Comparison of ENCODE assay signal across 25 mouse cellular contexts in the genomic region with DNA sequence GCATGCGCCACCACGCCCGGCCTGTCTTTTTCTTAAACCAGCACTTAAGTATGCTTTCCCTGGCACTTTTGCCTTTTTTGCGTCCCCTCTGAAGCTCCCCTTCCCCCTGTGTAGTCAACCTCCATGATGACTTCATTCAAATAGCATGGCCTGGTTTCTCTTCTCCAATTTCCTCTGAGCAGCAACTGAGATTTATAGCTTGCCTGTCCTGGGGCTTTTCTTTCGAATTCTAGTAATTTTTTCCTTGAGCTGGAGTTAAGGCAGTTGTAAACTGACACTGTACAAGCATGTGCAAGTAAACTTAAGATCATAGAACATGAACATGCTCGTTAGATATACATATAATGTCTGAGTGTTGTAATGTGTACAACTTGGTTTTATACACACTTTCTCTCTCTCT. TPM values are rescaled to one million over a fixed set of nuclear protein-coding genes. Genes with fewer than 3 reads are reported as not detected.
DNase-seq lines count a peak whose midpoint lies in the region; ATAC-seq and TF ChIP-seq lines count a peak whose summit lies in the region.
"Had no signal": no experiment of that assay in that cellular context is flagged by ENCODE, and none has a peak within 500 bp of the region (broad histone marks: within the 10 kb centered on the region; RNA-seq: fewer than 3 reads in every experiment).

No protein-coding gene starts in this region.

- intact Hi-C loops in heart, postnatal 25 days (cut with DNase I): loop anchor here (5.0 kb wide), 1 partner anchor 295 kb away; no protein-coding TSS in a partner anchor
- intact Hi-C loops in gastrocnemius, adult 2 months (cut with DNase I): no loop called here

- no peaks in the 10 kb centered on the region for H3K27me3 ChIP-seq in kidney, postnatal 0 days (ENCODE audit: insufficient read depth, low read length)
- H3K27me3 ChIP-seq: embryonic facial prominence, embryonic 13.5 days; embryonic facial prominence, embryonic 15.5 days; forebrain, embryonic 12.5 days; forebrain, embryonic 15.5 days had no signal

- H3K4me1 ChIP-seq in kidney, postnatal 0 days (replicated peaks; ENCODE audit: insufficient read depth, low read length): no peaks in the 10 kb centered on the region
- peaks cover 6% of the 10 kb centered on the region for H3K4me1 ChIP-seq in brown adipose tissue, adult 24 weeks (ENCODE audit: control insufficient read depth, insufficient read depth, insufficient read length, low read length)
- H3K4me1 ChIP-seq: embryonic facial prominence, embryonic 13.5 days; embryonic facial prominence, embryonic 15.5 days; forebrain, embryonic 10.5 days; forebrain, embryonic 12.5 days; forebrain, embryonic 15.5 days had no signal

- H3K36me3 ChIP-seq in kidney, postnatal 0 days (ENCODE audit: insufficient read depth, low read length): no peaks in the 10 kb centered on the region
- H3K36me3 ChIP-seq: embryonic facial prominence, embryonic 13.5 days; embryonic facial prominence, embryonic 15.5 days; forebrain, embryonic 10.5 days; forebrain, embryonic 12.5 days; forebrain, embryonic 15.5 days; G1E had no signal

- no peak overlapping the region for H3K4me2 ChIP-seq in kidney, postnatal 0 days (ENCODE audit: low read length)
- H3K4me2 ChIP-seq: embryonic facial prominence, embryonic 13.5 days; embryonic facial prominence, embryonic 15.5 days; forebrain, embryonic 12.5 days; forebrain, embryonic 15.5 days had no signal

- H3K9me3 ChIP-seq in kidney, postnatal 0 days (replicated peaks; ENCODE audit: low read length): no peaks in the 10 kb centered on the region
- H3K9me3 ChIP-seq: embryonic facial prominence, embryonic 13.5 days; embryonic facial prominence, embryonic 15.5 days; forebrain, embryonic 10.5 days; forebrain, embryonic 12.5 days; forebrain, embryonic 15.5 days; G1E had no signal

- no peak overlapping the region for H3K27ac ChIP-seq in kidney, postnatal 0 days
- H3K27ac ChIP-seq in brown adipose tissue, adult 24 weeks (replicated peaks; ENCODE audit: low read depth, low read length): 0 out of 2 replicates have a peak overlapping the region, but pooled peaks have one; percentile 34
- H3K27ac ChIP-seq in gastrocnemius, adult 2 months: no peak overlapping the region
- H3K27ac ChIP-seq: embryonic facial prominence, embryonic 13.5 days; embryonic facial prominence, embryonic 15.5 days; forebrain, embryonic 10.5 days; forebrain, embryonic 12.5 days; forebrain, embryonic 15.5 days had no signal

- no peak overlapping the region for H3K4me3 ChIP-seq in kidney, postnatal 0 days (replicated peaks; ENCODE audit: low read depth, low read length)
- no peak overlapping the region for H3K4me3 ChIP-seq in brown adipose tissue, adult 24 weeks (ENCODE audit: insufficient read depth, low read depth, low read length)
- no peak overlapping the region for H3K4me3 ChIP-seq in gastrocnemius, adult 2 months
- H3K4me3 ChIP-seq: embryonic facial prominence, embryonic 13.5 days; embryonic facial prominence, embryonic 15.5 days; erythroblast, embryonic 14.5 days; forebrain, embryonic 10.5 days; forebrain, embryonic 12.5 days; forebrain, embryonic 15.5 days had no signal

- peak; percentile 67 for DNase-seq in kidney, postnatal 0 days (ENCODE audit: low spot score)
- DNase-seq in kidney, adult 8-10 months: no peak
- DNase-seq in NIH3T3 (ENCODE audit: low read depth): peak; percentile 16
- no peak for DNase-seq in heart, postnatal 25 days (ENCODE audit: low spot score)
- DNase-seq in gastrocnemius, adult 2 months: no peak
- DNase-seq in ovary, postnatal 36 days (ENCODE audit: low spot score): no peak
- DNase-seq: adrenal gland, adult 8-10 months; adrenal gland, postnatal 36 days; cerebellum, adult 11 months; cerebellum, adult 18-20 months; cerebellum, adult 8-10 months; cerebellum, adult 9-11 months; cerebellum, postnatal 36 days; forebrain, postnatal 0 days had no signal

- ATAC-seq in kidney, postnatal 0 days (replicated peaks; ENCODE audit: low FRiP score, low read depth): no peak
- ATAC-seq: activated CD4-positive, CD25-positive, alpha-beta regulatory T cell, adult 4 months; forebrain, postnatal 0 days had no signal

- WGBS in kidney, postnatal 0 days: 59% methylated on average over 6 of the region's 6 CpGs

- TF ChIP-seq CTCF in kidney, postnatal 0 days (IDR thresholded peaks at IDR 0.05; ENCODE audit: low read depth): no peak
- no peak for TF ChIP-seq CTCF in gastrocnemius, adult 2 months (IDR thresholded peaks at IDR 0.05)

- H3K9ac ChIP-seq in kidney, postnatal 0 days (ENCODE audit: low read depth, low read length): no peak overlapping the region
- H3K9ac ChIP-seq: embryonic facial prominence, embryonic 13.5 days; embryonic facial prominence, embryonic 15.5 days; forebrain, embryonic 12.5 days; forebrain, embryonic 15.5 days; forebrain, postnatal 0 days had no signal

RNA-seq across cellular contexts. Expression of gene Oscar, which starts 8.6 kb away (rescaled TPM):
- polyA plus RNA-seq in kidney, postnatal 0 days (2015; fragmentation: Nextera tagmentation; extraction: Ambion mirVana): 0.14 TPM in 1 of 2 replicates, not detected in the other
- not detected in 2 replicates for polyA plus RNA-seq in brown adipose tissue, adult 24 weeks (2012; ENCODE audit: insufficient read depth, insufficient read length, missing spikeins)
- total RNA-seq in heart, postnatal 25 days (2021): under 1 TPM; 0.13 to 0.20 TPM
- total RNA-seq in gastrocnemius, adult 2 months (2021): not detected
- total RNA-seq: adrenal gland, postnatal 14 days; adrenal gland, postnatal 36 days; common myeloid progenitor, adult 5-6 weeks had no signal
- polyA plus RNA-seq: activated CD4-positive, CD25-positive, alpha-beta regulatory T cell, adult 4 months; erythroblast, embryonic 14.5 days; forebrain, embryonic 10.5 days; G1E had no signal

RNA-seq across cellular contexts. Expression of gene Ndufa3, which starts 9.8 kb away (rescaled TPM):
- 637 and 674 TPM in 2 replicates for polyA plus RNA-seq in kidney, postnatal 0 days (2015; fragmentation: Nextera tagmentation; extraction: Ambion mirVana)
- 2,482 and 2,632 TPM in 2 replicates for polyA plus RNA-seq in brown adipose tissue, adult 24 weeks (2012; ENCODE audit: insufficient read depth, insufficient read length, missing spikeins)
- 1,000 to 10,000 TPM; 1,735 to 1,752 TPM for total RNA-seq in heart, postnatal 25 days (2021)
- total RNA-seq in gastrocnemius, adult 2 months (2021): 1,000 to 10,000 TPM in 1 of 2 experiments, 100 to 1,000 TPM in 1; 931 to 1,252 TPM

RNA-seq across cellular contexts. Expression of gene Tfpt, which starts 22.3 kb away (rescaled TPM):
- polyA plus RNA-seq in kidney, postnatal 0 days (2015; fragmentation: Nextera tagmentation; extraction: Ambion mirVana): 17.0 and 19.3 TPM in 2 replicates
- polyA plus RNA-seq in brown adipose tissue, adult 24 weeks (2012; ENCODE audit: insufficient read depth, insufficient read length, missing spikeins): 24.2 and 24.4 TPM in 2 replicates
- total RNA-seq in heart, postnatal 25 days (2021): 10 to 100 TPM; 16.9 to 20.0 TPM
- 10 to 100 TPM; 14.0 to 16.2 TPM for total RNA-seq in gastrocnemius, adult 2 months (2021)

RNA-seq across cellular contexts. Expression of gene Prpf31, which starts 22.4 kb away (rescaled TPM):
- 66.3 and 74.6 TPM in 2 replicates for polyA plus RNA-seq in kidney, postnatal 0 days (2015; fragmentation: Nextera tagmentation; extraction: Ambion mirVana)
- 18.7 and 20.7 TPM in 2 replicates for polyA plus RNA-seq in brown adipose tissue, adult 24 weeks (2012; ENCODE audit: insufficient read depth, insufficient read length, missing spikeins)
- total RNA-seq in heart, postnatal 25 days (2021): 10 to 100 TPM; 22.2 to 25.1 TPM
- 10 to 100 TPM; 20.8 to 22.1 TPM for total RNA-seq in gastrocnemius, adult 2 months (2021)

RNA-seq across cellular contexts. Expression of gene Cnot3, which starts 37.7 kb away (rescaled TPM):
- 39.0 and 41.7 TPM in 2 replicates for polyA plus RNA-seq in kidney, postnatal 0 days (2015; fragmentation: Nextera tagmentation; extraction: Ambion mirVana)
- 22.4 and 31.4 TPM in 2 replicates for polyA plus RNA-seq in brown adipose tissue, adult 24 weeks (2012; ENCODE audit: insufficient read depth, insufficient read length, missing spikeins)
- 10 to 100 TPM; 24.7 to 30.6 TPM for total RNA-seq in heart, postnatal 25 days (2021)
- total RNA-seq in gastrocnemius, adult 2 months (2021): 10 to 100 TPM; 16.0 to 20.2 TPM

Comparison
In these comparisons a context has a peak if more than half of its experiments do, and no peak if none do; other contexts are left out.
1. DNase-seq: peak in kidney, postnatal 0 days (single experiment) and NIH3T3 (single experiment); none in kidney, adult 8-10 months (0 of 2), heart, postnatal 25 days (single experiment), gastrocnemius, adult 2 months (single experiment) and ovary, postnatal 36 days (single experiment).